Mouse (Mus musculus) heart, adult 10 weeks (tissue): ENCODE results near the gene Frmpd4. TPM values are rescaled to one million over a fixed set of nuclear protein-coding genes. Genes with fewer than 3 reads are reported as not detected.

ENCODE experiments used
- polyA plus RNA-seq: library from polyadenylated mRNA; stranded (reverse); fragments of 350-450 nt; fragmentation: Illumina TruSeq; extraction: RNeasy Lipid Tissue Mini Kit (QIAGEN cat#74804); gene quantifications from one replicate; pipeline ENCODE4 v1.2.3, GENCODE M21; 2014; ENCODE audit warnings: low read depth, low replicate concordance

The Frmpd4 gene
- polyA plus RNA-seq = not detected

DNA sequence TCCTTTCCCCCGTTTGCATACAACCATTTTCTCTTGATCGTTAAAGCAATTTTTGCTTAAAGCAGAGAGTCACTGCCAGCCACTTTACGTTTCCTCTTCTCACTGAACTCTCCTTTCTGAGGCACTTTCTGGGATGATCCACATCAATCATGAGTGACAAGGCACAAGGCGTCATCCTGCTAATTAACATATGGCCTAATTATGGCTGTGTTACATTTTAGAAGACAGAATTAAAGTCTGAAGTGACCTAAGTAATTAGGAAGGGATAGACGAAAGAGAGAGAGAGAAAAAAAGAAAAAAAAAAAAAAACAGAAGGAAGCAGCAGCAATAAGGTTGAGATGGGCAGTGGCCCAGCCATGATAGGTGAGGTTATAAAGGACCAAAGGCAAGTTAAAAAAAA is at the start of gene Frmpd4:
TSS of gene Frmpd4 (minus strand) at position 101 of the 400 bp plus-strand sequence.

Other genes starting within 250 kb of the Frmpd4 start
- gene Msl3, start 96.7 kb upstream of the Frmpd4 start, polyA plus RNA-seq = 46.2 TPM
- gene Arhgap6, start 217.9 kb upstream of the Frmpd4 start, polyA plus RNA-seq = 3.4 TPM